Mouse (Mus musculus) MEL (cell line): ENCODE data around the gene Tapt1. TPM values are rescaled to one million over a fixed set of nuclear protein-coding genes. Genes with fewer than 3 reads are reported as not detected.

Experiments used
- DNase-seq: peaks from one replicate; pipeline ENCODE4 v3.0.0; 2011; ENCODE audit warnings: low read depth, low spot score
- H3K27ac ChIP-seq: 2 replicates; pipeline ENCODE4 v1.5.1; 2012; ENCODE audit warnings: low read depth, mild to moderate bottlenecking, control low read depth, low read length, moderate library complexity; ENCODE audit not compliant: control insufficient read depth
- H3K27me3 ChIP-seq, 2 experiments: fragments of 150-350 bp in 1 of 2; sonication (generic) in 1 of 2; 2 replicates each; pipeline ENCODE4 v1.6.1; 2012; ENCODE audit warnings: low read length in 2 of 2, mild to moderate bottlenecking in 2 of 2, improper control_type of control experiment in 1 of 2, moderate library complexity in 1 of 2; ENCODE audit not compliant: insufficient read depth in 2 of 2, control insufficient read depth in 1 of 2
- H3K36me3 ChIP-seq, 2 experiments: 2 replicates each; pipeline ENCODE4 v1.6.1; 2012 to 2014; ENCODE audit warnings: low read length in 2 of 2, improper control_type of control experiment in 1 of 2, inconsistent platforms in 1 of 2, mild to moderate bottlenecking in 1 of 2; ENCODE audit not compliant: insufficient read depth in 2 of 2, control insufficient read depth in 1 of 2
- H3K4me1 ChIP-seq, 2 experiments: fragments of 150-350 bp in 1 of 2; sonication (generic) in 1 of 2; 2 replicates each; pipeline ENCODE4 v1.6.1; 2012; ENCODE audit warnings: low read length in 2 of 2, improper control_type of control experiment in 1 of 2, mild to moderate bottlenecking in 1 of 2; ENCODE audit not compliant: insufficient read depth in 2 of 2, control insufficient read depth in 1 of 2
- H3K4me3 ChIP-seq, 2 experiments: fragments of 150-350 bp in 1 of 2; sonication (generic) in 1 of 2; 2 replicates each; pipeline ENCODE4 v1.5.1; 2012; ENCODE audit warnings: low read depth in 2 of 2, low read length in 2 of 2, mild to moderate bottlenecking in 2 of 2, moderate library complexity in 2 of 2, control low read depth in 1 of 2, improper control_type of control experiment in 1 of 2; ENCODE audit not compliant: control insufficient read depth in 1 of 2, insufficient read depth in 1 of 2
- H3K79me2 ChIP-seq: 2 replicates; pipeline ENCODE4 v1.6.1; 2012; ENCODE audit warnings: mild to moderate bottlenecking, low read length, moderate library complexity; ENCODE audit not compliant: control insufficient read depth, poor library complexity, insufficient read depth
- H3K9ac ChIP-seq: 2 replicates; pipeline ENCODE4 v1.6.1; 2012; ENCODE audit warnings: low read depth, mild to moderate bottlenecking, control low read depth, low read length, moderate library complexity; ENCODE audit not compliant: control insufficient read depth, poor library complexity, severe bottlenecking
- H3K9me3 ChIP-seq: fragments of 150-350 bp; sonication (generic); replicated peaks from 2 replicates; pipeline ENCODE4 v1.6.1; 2012; ENCODE audit warnings: mild to moderate bottlenecking, low read length, improper control_type of control experiment, moderate library complexity; ENCODE audit not compliant: insufficient read depth
- BHLHE40 ChIP-seq: IDR thresholded peaks from 2 replicates; pipeline ENCODE4 v1.6.1; 2012; ENCODE audit warnings: low read depth, mild to moderate bottlenecking, inconsistent platforms, low read length, improper control_type of control experiment, borderline replicate concordance
- CHD1 ChIP-seq: IDR thresholded peaks from 2 replicates; pipeline ENCODE4 v1.6.1; 2012; ENCODE audit warnings: low read depth, mild to moderate bottlenecking, inconsistent platforms, low read length, improper control_type of control experiment
- CTCF ChIP-seq, 3 experiments: IDR thresholded peaks in 2 of 3; conservative IDR thresholded peaks in 1 of 3; 2 replicates each; pipeline ENCODE4 v1.5.1; 2011 to 2012; ENCODE audit warnings: low read length in 3 of 3, low read depth in 2 of 3, mild to moderate bottlenecking in 2 of 3, improper control_type of control experiment in 1 of 3, inconsistent platforms in 1 of 3, mixed read lengths in 1 of 3, moderate library complexity in 1 of 3; ENCODE audit not compliant: control insufficient read depth in 1 of 3, insufficient read depth in 1 of 3, poor library complexity in 1 of 3, severe bottlenecking in 1 of 3
- EP300 ChIP-seq, 2 experiments: IDR thresholded peaks; 2 replicates each; pipeline ENCODE4 v1.6.1; 2011; ENCODE audit warnings: improper control_type of control experiment in 2 of 2, low read length in 2 of 2, low read depth in 1 of 2, mild to moderate bottlenecking in 1 of 2
- ETS1 ChIP-seq: IDR thresholded peaks from 2 replicates; pipeline ENCODE4 v1.6.1; 2012; ENCODE audit warnings: low read depth, mild to moderate bottlenecking, inconsistent platforms, low read length, improper control_type of control experiment, moderate library complexity
- GABPA ChIP-seq: IDR thresholded peaks from 2 replicates; pipeline ENCODE4 v1.6.1; 2012; ENCODE audit warnings: low read depth, mild to moderate bottlenecking, inconsistent platforms, low read length, improper control_type of control experiment, moderate library complexity
- HCFC1 ChIP-seq: IDR thresholded peaks from 2 replicates; pipeline ENCODE4 v1.6.1; 2012; ENCODE audit warnings: low read depth, mild to moderate bottlenecking, inconsistent platforms, low read length, improper control_type of control experiment, moderate library complexity
- JUND ChIP-seq: IDR thresholded peaks from 2 replicates; pipeline ENCODE4 v1.6.1; 2011; ENCODE audit warnings: low read depth, mild to moderate bottlenecking, improper control_type of control experiment, low read length
- KAT2A ChIP-seq: conservative IDR thresholded peaks from 2 replicates; pipeline ENCODE4 v1.6.1; 2012; ENCODE audit warnings: low read depth, low read length, improper control_type of control experiment, inconsistent platforms
- MAX ChIP-seq: IDR thresholded peaks from 2 replicates; pipeline ENCODE4 v1.6.1; 2011; ENCODE audit warnings: low read length, improper control_type of control experiment
- MEF2A ChIP-seq: IDR thresholded peaks from 2 replicates; pipeline ENCODE4 v1.6.1; 2014; ENCODE audit warnings: low read depth, mild to moderate bottlenecking, inconsistent platforms, low read length, improper control_type of control experiment; ENCODE audit not compliant: poor library complexity, insufficient replicate concordance, severe bottlenecking; ENCODE audit errors: extremely low read depth
- MXI1 ChIP-seq: IDR thresholded peaks from 2 replicates; pipeline ENCODE4 v1.6.1; 2011; ENCODE audit warnings: mild to moderate bottlenecking, low read depth, low read length, improper control_type of control experiment
- MYB ChIP-seq: IDR thresholded peaks from 2 replicates; pipeline ENCODE4 v1.6.1; 2011; ENCODE audit warnings: mild to moderate bottlenecking, low read depth, low read length, improper control_type of control experiment
- MYC ChIP-seq: IDR thresholded peaks from 2 replicates; pipeline ENCODE4 v1.6.1; 2011; ENCODE audit warnings: low read depth, mild to moderate bottlenecking, low read length, improper control_type of control experiment, moderate library complexity
- NELFE ChIP-seq: IDR thresholded peaks from 2 replicates; pipeline ENCODE4 v1.6.1; 2011; ENCODE audit warnings: low read depth, low read length, improper control_type of control experiment
- NRF1 ChIP-seq: IDR thresholded peaks from 2 replicates; pipeline ENCODE4 v1.6.1; 2014; ENCODE audit warnings: low read depth, mild to moderate bottlenecking, inconsistent platforms, low read length, improper control_type of control experiment, moderate library complexity; ENCODE audit not compliant: poor library complexity, insufficient read depth, severe bottlenecking
- POLR2AphosphoS2 ChIP-seq: IDR thresholded peaks from 2 replicates; pipeline ENCODE4 v1.6.1; 2011; ENCODE audit warnings: low read length, improper control_type of control experiment
- POLR2AphosphoS5 ChIP-seq: IDR thresholded peaks from 2 replicates; pipeline ENCODE4 v1.6.1; 2012; ENCODE audit warnings: low read depth, borderline replicate concordance, mild to moderate bottlenecking, inconsistent platforms, low read length, moderate library complexity, mixed read lengths
- RAD21 ChIP-seq: IDR thresholded peaks from 2 replicates; pipeline ENCODE4 v1.6.1; 2011; ENCODE audit warnings: mild to moderate bottlenecking, low read depth, low read length, improper control_type of control experiment
- SIN3A ChIP-seq: IDR thresholded peaks from 2 replicates; pipeline ENCODE4 v1.6.1; 2012; ENCODE audit warnings: low read length, improper control_type of control experiment, inconsistent platforms
- SMC3 ChIP-seq: IDR thresholded peaks from 2 replicates; pipeline ENCODE4 v1.6.1; 2011; ENCODE audit warnings: low read depth, low read length, improper control_type of control experiment
- TAL1 ChIP-seq: IDR thresholded peaks from 2 replicates; pipeline ENCODE4 v1.6.1; 2012; ENCODE audit warnings: mild to moderate bottlenecking, inconsistent platforms, low read length, moderate library complexity, mixed read lengths
- TBP ChIP-seq: IDR thresholded peaks from 2 replicates; pipeline ENCODE4 v1.8.0; 2011; ENCODE audit warnings: low read depth, low read length, improper control_type of control experiment
- UBTF ChIP-seq: IDR thresholded peaks from 2 replicates; pipeline ENCODE4 v1.6.1; 2012; ENCODE audit warnings: low read depth, mild to moderate bottlenecking, inconsistent platforms, low read length, improper control_type of control experiment, moderate library complexity, borderline replicate concordance; ENCODE audit not compliant: insufficient read depth
- ZKSCAN1 ChIP-seq: IDR thresholded peaks from 2 replicates; pipeline ENCODE4 v1.6.1; 2012; ENCODE audit warnings: low read depth, mild to moderate bottlenecking, inconsistent platforms, low read length, improper control_type of control experiment, moderate library complexity
- ZNF384 ChIP-seq: IDR thresholded peaks from 2 replicates; pipeline ENCODE4 v1.6.1; 2012; ENCODE audit warnings: low read depth, mild to moderate bottlenecking, inconsistent platforms, low read length, improper control_type of control experiment
- polyA plus RNA-seq, 2 experiments: library from polyadenylated mRNA; stranded (reverse) in 1 of 2; unstranded in 1 of 2; fragments of >175 nt in 1 of 2; fragments of >200 nt in 1 of 2; gene quantifications; 2 replicates each; pipeline versions ENCODE4 v1.2.1 to v1.2.4; 2012; ENCODE audit warnings: low replicate concordance in 2 of 2, low read depth in 1 of 2; ENCODE audit not compliant: insufficient read length in 2 of 2, insufficient read depth in 1 of 2, missing spikeins in 1 of 2
- total RNA-seq: library from RNA; depleted of rRNA; stranded (reverse); fragments of 300-350 nt; gene quantifications from 2 replicates; pipeline ENCODE4 v1.2.3, GENCODE M21; 2012

The Tapt1 gene
- total and polyA plus RNA-seq, 3 experiments, result 47.0 to 64.6 TPM; not detected in 1

- H3K27me3 ChIP-seq, result no peaks in the 10 kb centered on the region
- no peaks in the 10 kb centered on the region for H3K4me1 ChIP-seq
- H3K27ac ChIP-seq, result no peak overlapping the region
- TF ChIP-seq MEF2A (no peak), SMC3 (no peak), JUND (no peak), KAT2A (no peak), POLR2AphosphoS2 (no peak), MYB (no peak), TAL1 (no peak), TBP (no peak), CHD1 (no peak), BHLHE40 (no peak), MAX (no peak), RAD21 (no peak), UBTF (no peak), MXI1 (no peak), ETS1 (no peak)
- TF ChIP-seq, all 39 proteins: peak for 0
- H3K9me3 ChIP-seq, result no peaks in the 10 kb centered on the region
- H3K9ac ChIP-seq, result no peak overlapping the region
- no peaks in the 10 kb centered on the region for H3K79me2 ChIP-seq
- DNase-seq, result peak; percentile 42
- no peak overlapping the region for H3K4me3 ChIP-seq
- H3K36me3 ChIP-seq, result no peaks in the 10 kb centered on the region
Measured at GRCm38 (mm10) chr5:44253449-44253848, 27.0 kb upstream of the Tapt1 start.

- Histone ChIP-seq H3K36me3 (no peaks in the 10 kb centered on the region), H3K27me3 (no peaks in the 10 kb centered on the region), H3K9ac (no peak overlapping the region), H3K27ac (no peak overlapping the region), H3K9me3 (no peaks in the 10 kb centered on the region), H3K79me2 (no peaks in the 10 kb centered on the region), H3K4me1 (no peaks in the 10 kb centered on the region), H3K4me3 (no peak overlapping the region)
- no peak for TF ChIP-seq HCFC1
- no peak for TF ChIP-seq CTCF (IDR thresholded peaks at IDR 0.05 in 2 of 3, conservative IDR thresholded peaks at IDR 0.05 in 1 of 3; ENCODE audit: control insufficient read depth in 1 of 3, insufficient read depth in 1 of 3, low read depth in 2 of 3, low read length in 3 of 3, poor library complexity in 1 of 3, severe bottlenecking in 1 of 3)
- TF ChIP-seq SMC3, result no peak
- no peak for TF ChIP-seq NELFE
- TF ChIP-seq GABPA, result no peak
- TF ChIP-seq MXI1, result no peak
- no peak for TF ChIP-seq ZKSCAN1
- TF ChIP-seq MYC, result no peak
- TF ChIP-seq TBP, result no peak
- no peak for TF ChIP-seq ETS1
- TF ChIP-seq POLR2AphosphoS2, result no peak
- TF ChIP-seq POLR2AphosphoS5, result no peak
- no peak for TF ChIP-seq NRF1
- TF ChIP-seq MEF2A, result no peak
- no peak for TF ChIP-seq EP300 (IDR thresholded peaks at IDR 0.05; ENCODE audit: low read depth in 1 of 2, low read length in 2 of 2)
- TF ChIP-seq SIN3A, result no peak
- TF ChIP-seq ZNF384, result no peak
- no peak for DNase-seq
Measured at GRCm38 (mm10) chr5:44252395-44252794, 26.0 kb upstream of the Tapt1 start.
